Mouse (Mus musculus): ENCODE results near the gene Dlgap1. TPM values are rescaled to one million over a fixed set of nuclear protein-coding genes. Genes with fewer than 3 reads are reported as not detected.

Gene Dlgap1
- 2.0 and 2.2 TPM in 2 replicates for polyA plus RNA-seq (2015; fragmentation: Nextera tagmentation; extraction: Ambion mirVana)

DNA sequence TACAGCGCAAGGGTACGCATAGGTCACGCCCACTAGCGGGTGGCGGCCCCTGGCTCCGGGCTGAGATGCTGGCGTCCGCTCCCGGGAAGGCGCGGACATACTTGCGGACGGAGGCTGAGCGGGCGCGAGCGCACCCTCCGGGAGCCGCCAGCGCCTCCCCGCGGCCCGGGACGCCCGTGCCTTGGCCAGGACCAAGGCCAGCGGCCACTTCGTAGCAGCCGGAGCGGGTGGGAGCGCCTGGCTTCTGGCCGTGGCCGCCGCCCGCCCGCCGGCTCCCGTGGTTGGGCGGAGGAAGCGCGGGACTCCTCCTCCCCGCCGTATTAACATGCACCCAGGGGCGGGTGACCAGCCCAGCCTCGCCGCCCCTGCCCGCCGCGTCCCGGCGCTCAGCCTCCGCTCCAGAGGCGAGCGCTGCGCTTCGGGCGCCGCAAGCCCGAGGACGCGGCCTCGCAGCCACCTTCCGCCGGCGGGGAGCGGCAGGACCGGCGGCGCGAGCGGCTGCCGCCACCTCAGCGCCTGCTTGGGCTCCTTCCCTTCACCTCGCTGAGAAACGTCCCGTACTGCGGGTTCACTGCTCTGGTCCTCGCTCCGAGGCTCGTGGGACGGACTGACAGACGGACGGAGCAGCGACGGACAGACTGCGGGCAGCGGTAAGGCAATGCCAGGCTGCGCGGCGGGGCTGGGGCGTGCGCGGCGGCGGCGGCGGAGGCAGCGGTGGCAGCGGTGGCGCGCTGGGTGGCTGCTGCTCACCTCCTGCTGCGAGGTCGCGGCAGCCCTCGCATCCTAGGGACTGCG lies at the start of gene Dlgap1:
Gene Dlgap1, plus strand, starts transcription at position 53 of the 795 bp plus-strand sequence.
- under 1% methylated on average over 90 of the region's 105 CpGs for WGBS
- Histone ChIP-seq H3K4me1 (peaks cover 13% of the 10 kb centered on the region), H3K27ac (no peak within 1 kb of the TSS), H3K4me3 (replicated peaks) (peak within 1 kb of the TSS; percentile 49), H3K4me2 (peak within 1 kb of the TSS; percentile 95), H3K9me3 (no peaks in the 10 kb centered on the region), H3K9ac (no peak within 1 kb of the TSS), H3K36me3 (no peaks in the 10 kb centered on the region), H3K27me3 (replicated peaks) (peaks cover 17% of the 10 kb centered on the region)
- peak; percentile 94 for ATAC-seq (ENCODE audit: insufficient read depth, low FRiP score, low read depth)

DNA sequence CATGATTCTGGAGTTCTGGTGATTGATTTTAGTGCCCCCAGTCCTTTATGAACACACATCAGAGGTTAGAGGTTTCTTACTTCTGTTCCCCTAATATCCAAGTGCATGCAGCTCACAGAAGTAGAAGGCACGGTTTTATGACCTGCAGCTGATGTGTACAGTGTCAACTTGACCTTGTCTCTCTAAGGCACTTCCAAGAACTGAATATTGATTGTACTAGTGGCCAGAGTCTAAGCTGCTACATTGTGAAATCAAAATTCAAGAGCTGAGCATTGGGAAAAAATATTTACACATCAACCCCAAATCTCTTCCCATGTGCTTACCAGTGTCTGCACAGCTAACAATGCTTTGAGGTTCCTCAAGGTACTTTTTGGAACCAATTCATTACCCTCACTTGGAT lies 13.9 kb upstream of the Dlgap1 start:
- H3K9ac ChIP-seq: no peak overlapping the region
- ATAC-seq (ENCODE audit: insufficient read depth, low FRiP score, low read depth): no peak
- H3K36me3 ChIP-seq: no peaks in the 10 kb centered on the region
- no peaks in the 10 kb centered on the region for H3K9me3 ChIP-seq
- WGBS: 46% methylated on average over 1 of the region's 1 CpGs
- no peaks in the 10 kb centered on the region for H3K27me3 ChIP-seq (replicated peaks)
- H3K4me2 ChIP-seq: no peak overlapping the region
- no peaks in the 10 kb centered on the region for H3K4me1 ChIP-seq
- no peak overlapping the region for H3K4me3 ChIP-seq (replicated peaks)
- no peak overlapping the region for H3K27ac ChIP-seq

DNA sequence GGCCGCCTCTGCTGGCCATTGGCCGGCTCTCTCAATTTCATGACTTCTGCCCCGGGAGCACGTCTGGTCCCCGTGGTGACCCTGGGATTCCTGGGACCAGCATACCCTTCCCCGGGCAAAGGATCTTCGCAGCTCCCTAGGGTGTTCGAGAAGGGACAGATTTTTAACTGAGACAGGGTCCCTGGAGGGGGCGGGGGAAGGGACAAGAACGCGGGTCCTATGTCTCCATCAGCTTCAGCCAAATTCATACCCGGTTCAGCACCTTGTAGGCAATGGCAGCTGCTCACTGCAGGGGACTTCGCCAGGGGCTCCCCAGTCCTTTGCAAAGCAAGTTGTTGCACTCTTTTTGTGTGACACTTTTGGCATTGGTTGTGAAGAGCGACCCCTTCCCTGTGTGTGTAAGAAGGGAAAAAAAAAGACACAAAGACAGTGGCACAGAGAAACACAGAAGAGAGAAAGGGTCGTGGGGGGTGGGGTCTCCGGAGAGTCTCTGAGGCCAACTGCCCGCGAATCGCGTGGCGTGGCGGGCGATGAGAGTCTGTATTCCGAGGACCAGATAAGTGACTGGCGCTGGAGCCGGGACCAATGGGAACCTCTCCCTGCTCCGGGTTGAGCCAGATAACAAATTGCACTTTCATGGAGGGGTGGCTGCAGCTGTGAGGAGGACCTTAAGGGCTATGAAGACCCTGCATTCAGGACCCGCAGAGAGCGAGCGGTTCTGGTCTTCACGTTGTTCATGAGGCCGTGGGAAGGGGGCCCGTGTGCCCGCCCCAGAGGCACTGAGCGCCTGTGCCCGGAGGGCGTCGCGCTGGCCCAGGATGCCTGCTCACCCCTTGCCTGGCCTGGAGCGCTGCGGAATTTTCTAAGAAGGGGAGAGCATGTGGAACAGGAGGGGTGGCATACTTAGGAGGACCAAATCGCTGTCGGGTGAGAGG lies 1.2 kb downstream of the Dlgap1 start:
- 3% methylated on average over 43 of the region's 43 CpGs for WGBS
- Histone ChIP-seq H3K4me1 (peaks cover 13% of the 10 kb centered on the region), H3K27me3 (replicated peaks) (peaks cover 17% of the 10 kb centered on the region), H3K9ac (no peak overlapping the region), H3K9me3 (no peaks in the 10 kb centered on the region), H3K4me3 (replicated peaks) (peak overlapping the region; percentile 49), H3K4me2 (peak overlapping the region; percentile 95), H3K36me3 (no peaks in the 10 kb centered on the region), H3K27ac (no peak overlapping the region)
- no peak for ATAC-seq (ENCODE audit: insufficient read depth, low FRiP score, low read depth)

DNA sequence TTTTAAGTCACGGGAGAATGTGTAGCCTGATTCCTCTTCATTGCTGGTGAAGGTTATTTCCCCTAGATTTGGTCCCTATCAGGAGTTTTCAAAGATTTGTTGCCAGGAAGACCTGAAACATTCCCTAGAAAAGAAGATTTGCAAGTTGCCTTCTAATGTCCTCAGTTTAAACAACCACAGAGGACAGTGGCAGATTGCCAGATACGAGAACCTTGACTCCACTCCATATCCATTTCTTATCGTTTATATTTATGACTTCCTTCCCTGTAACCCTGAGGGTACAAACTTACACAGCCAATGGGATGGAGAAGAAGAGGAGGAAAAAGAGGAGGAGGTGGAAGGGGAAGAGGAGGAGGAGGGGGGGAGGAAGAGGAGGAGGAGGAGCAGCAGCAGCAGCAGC lies 4.2 kb downstream of the Dlgap1 start:
- Histone ChIP-seq H3K9me3 (no peaks in the 10 kb centered on the region), H3K9ac (no peak overlapping the region), H3K27ac (no peak overlapping the region), H3K4me1 (peaks cover 13% of the 10 kb centered on the region), H3K27me3 (replicated peaks) (peaks cover 20% of the 10 kb centered on the region), H3K36me3 (no peaks in the 10 kb centered on the region), H3K4me3 (replicated peaks) (no peak overlapping the region), H3K4me2 (no peak overlapping the region)
- no peak for ATAC-seq (ENCODE audit: insufficient read depth, low FRiP score, low read depth)
- 57% methylated on average over 3 of the region's 3 CpGs for WGBS

DNA sequence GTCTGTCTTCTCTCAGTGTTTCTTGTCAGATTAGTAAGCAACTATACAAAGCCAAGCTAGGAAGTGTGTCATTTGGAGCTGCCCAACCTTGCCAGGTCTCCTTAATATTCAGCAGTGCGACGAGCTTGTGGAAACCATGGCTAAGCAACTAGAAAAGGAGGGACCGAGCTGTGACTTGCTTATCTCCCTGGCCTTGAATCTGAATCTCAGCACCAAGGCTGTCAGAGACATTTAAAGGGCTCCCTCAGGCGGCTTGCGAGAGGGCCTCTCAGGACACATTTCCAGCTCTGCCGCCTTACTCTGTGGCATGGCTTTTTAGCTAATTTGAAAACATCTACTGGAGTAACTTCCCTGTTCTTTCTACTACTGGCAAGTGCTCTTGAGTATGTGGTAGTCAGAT lies 5.1 kb downstream of the Dlgap1 start:
- no peak overlapping the region for H3K4me2 ChIP-seq
- H3K27ac ChIP-seq: no peak overlapping the region
- no peaks in the 10 kb centered on the region for H3K9me3 ChIP-seq
- peaks cover 16% of the 10 kb centered on the region for H3K27me3 ChIP-seq (replicated peaks)
- H3K9ac ChIP-seq: no peak overlapping the region
- no peak for ATAC-seq (ENCODE audit: insufficient read depth, low FRiP score, low read depth)
- H3K36me3 ChIP-seq: no peaks in the 10 kb centered on the region
- H3K4me1 ChIP-seq: peaks cover 10% of the 10 kb centered on the region
- no peak overlapping the region for H3K4me3 ChIP-seq (replicated peaks)
- 60% methylated on average over 6 of the region's 6 CpGs for WGBS

DNA sequence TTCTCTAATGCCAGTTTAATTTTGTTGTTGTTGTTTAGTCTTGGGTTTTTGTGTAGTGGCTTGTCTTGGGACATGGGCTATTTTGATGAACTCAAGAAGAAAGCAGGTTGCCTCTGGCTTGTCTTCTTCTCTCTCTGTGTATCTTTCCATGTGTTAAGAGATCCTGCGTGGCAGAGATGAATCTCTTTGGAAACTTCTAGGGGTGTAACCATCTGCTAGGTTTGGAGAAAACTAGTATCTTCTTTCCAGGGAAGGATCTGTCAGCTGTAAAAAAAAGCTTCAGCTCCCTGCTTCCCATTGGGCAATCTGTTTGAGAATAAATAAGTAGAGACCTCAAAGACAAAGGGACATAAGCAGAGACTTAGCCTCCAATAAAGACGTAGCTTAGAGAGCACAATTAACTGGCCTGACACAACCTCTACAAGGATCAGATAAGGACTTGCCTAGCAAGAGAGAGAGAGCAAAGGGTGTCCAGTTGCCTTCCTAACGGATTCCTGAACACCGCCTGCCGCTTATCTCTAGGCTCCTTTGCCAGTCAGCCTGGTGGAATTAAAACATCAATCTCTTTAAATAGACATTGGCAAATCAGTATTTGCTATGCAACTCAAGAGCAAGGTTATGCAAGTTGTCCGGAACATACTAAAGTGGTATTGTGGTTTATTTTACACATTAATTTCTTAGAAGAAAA lies 13.5 kb downstream of the Dlgap1 start:
- H3K36me3 ChIP-seq: no peaks in the 10 kb centered on the region

DNA sequence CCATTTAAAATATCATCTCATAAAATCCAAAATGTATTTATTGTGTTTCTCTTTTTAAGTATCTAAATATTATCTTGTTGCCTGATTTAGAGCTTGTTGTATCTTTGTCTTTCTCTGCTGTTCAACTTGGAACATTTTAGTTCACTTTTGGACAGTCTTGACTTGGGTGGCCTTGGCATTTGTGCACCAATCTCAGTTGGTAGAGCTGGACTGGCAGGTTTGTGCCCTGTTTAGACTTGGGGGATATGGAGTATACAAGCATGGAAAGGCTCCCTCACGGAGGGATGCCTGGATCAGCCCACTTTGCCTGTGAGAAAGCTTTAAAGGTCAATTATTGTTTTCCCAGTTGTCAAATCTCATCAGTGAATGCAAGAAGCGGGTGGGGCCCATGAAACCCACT lies 27.5 kb downstream of the Dlgap1 start:
- 74% methylated on average over 2 of the region's 2 CpGs for WGBS
- no peak for ATAC-seq (ENCODE audit: insufficient read depth, low FRiP score, low read depth)
- Histone ChIP-seq H3K27me3 (replicated peaks) (no peaks in the 10 kb centered on the region), H3K4me2 (no peak overlapping the region), H3K36me3 (no peaks in the 10 kb centered on the region), H3K9me3 (no peaks in the 10 kb centered on the region), H3K4me1 (no peaks in the 10 kb centered on the region), H3K27ac (no peak overlapping the region), H3K9ac (no peak overlapping the region), H3K4me3 (replicated peaks) (no peak overlapping the region)

More for the DNA sequence above, 13.5 kb downstream of the Dlgap1 start:
- H3K4me1 ChIP-seq: no peaks in the 10 kb centered on the region
- 41% methylated on average over 6 of the region's 6 CpGs for WGBS
- no peak overlapping the region for H3K9ac ChIP-seq
- H3K4me2 ChIP-seq: no peak overlapping the region
- H3K27me3 ChIP-seq (replicated peaks): no peaks in the 10 kb centered on the region
- H3K27ac ChIP-seq: no peak overlapping the region
- no peaks in the 10 kb centered on the region for H3K9me3 ChIP-seq
- no peak overlapping the region for H3K4me3 ChIP-seq (replicated peaks)
- no peak for ATAC-seq (ENCODE audit: insufficient read depth, low FRiP score, low read depth)

DNA sequence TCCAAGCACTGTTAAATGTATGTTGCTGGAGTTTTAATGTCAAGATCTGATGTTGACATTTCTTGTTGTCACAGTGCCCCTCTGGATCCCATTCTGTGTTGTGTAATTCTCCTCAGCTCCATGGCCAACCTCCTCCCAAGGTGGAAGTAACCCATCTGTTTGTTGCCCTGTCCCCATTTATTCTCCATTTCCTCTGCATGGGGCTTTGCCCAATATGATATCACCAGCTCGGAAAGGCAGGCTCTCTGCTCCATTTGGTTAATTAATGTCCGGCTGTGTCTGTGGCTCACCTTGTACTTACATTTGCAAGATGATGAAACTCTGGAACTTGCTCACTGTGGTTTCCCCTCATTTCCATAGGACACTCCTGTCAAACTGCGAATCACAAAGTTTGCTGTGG lies 33.2 kb downstream of the Dlgap1 start:
- Histone ChIP-seq H3K9me3 (no peaks in the 10 kb centered on the region), H3K4me3 (replicated peaks) (no peak overlapping the region), H3K36me3 (no peaks in the 10 kb centered on the region), H3K4me1 (no peaks in the 10 kb centered on the region), H3K4me2 (no peak overlapping the region), H3K9ac (no peak overlapping the region), H3K27me3 (replicated peaks) (no peaks in the 10 kb centered on the region), H3K27ac (no peak overlapping the region)
- no peak for ATAC-seq (ENCODE audit: insufficient read depth, low FRiP score, low read depth)
- 82% methylated on average over 3 of the region's 3 CpGs for WGBS

DNA sequence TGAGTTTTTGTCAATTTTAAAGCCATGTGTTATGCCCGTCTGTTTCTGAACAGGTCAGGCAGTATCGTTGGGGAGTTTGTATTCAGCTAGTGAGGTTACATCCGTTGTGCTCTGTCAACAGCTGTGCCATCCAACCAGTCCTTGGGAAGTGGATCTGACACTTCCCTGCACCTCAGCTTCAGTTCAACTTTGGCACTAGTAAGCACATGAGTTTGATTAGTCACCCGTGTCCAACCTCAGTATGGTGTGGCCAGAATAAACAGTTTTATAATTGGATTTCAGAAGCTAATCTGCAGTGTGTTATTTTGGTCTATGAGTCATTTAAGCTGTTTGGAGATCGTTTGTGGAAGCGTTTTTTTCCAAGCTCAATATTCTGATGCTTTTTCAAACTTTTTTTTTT lies 35.8 kb downstream of the Dlgap1 start:
- no peaks in the 10 kb centered on the region for H3K4me1 ChIP-seq
- 73% methylated on average over 6 of the region's 6 CpGs for WGBS
- no peak for ATAC-seq (ENCODE audit: insufficient read depth, low FRiP score, low read depth)
- no peaks in the 10 kb centered on the region for H3K36me3 ChIP-seq
- no peaks in the 10 kb centered on the region for H3K27me3 ChIP-seq (replicated peaks)
- no peak overlapping the region for H3K27ac ChIP-seq
- no peaks in the 10 kb centered on the region for H3K9me3 ChIP-seq
- no peak overlapping the region for H3K4me2 ChIP-seq
- H3K4me3 ChIP-seq (replicated peaks): no peak overlapping the region
- no peak overlapping the region for H3K9ac ChIP-seq

DNA sequence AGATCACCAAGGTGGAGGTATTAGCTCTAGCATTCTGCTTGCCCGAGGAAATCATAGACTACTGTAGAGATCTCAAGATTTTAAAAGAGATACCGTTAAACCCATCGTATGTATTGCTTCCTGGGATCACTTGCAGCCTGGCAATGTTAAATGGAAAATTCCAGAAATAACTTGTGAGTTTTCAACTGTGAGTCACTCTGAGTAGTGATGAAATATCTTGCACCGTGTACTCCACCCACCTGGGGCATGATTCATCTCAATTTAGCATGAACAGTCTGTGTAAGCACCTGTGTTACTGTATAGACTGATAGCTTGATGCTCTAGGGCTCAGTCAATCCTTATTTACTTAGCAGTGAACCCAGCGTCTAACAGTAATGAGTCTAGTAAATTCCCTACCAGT lies 38.7 kb downstream of the Dlgap1 start:
- no peak overlapping the region for H3K27ac ChIP-seq
- ATAC-seq (ENCODE audit: insufficient read depth, low FRiP score, low read depth): no peak
- H3K4me1 ChIP-seq: no peaks in the 10 kb centered on the region
- H3K27me3 ChIP-seq (replicated peaks): no peaks in the 10 kb centered on the region
- no peaks in the 10 kb centered on the region for H3K9me3 ChIP-seq
- no peak overlapping the region for H3K9ac ChIP-seq
- H3K4me3 ChIP-seq (replicated peaks): no peak overlapping the region
- H3K4me2 ChIP-seq: no peak overlapping the region
- WGBS: 80% methylated on average over 5 of the region's 5 CpGs
- no peaks in the 10 kb centered on the region for H3K36me3 ChIP-seq

DNA sequence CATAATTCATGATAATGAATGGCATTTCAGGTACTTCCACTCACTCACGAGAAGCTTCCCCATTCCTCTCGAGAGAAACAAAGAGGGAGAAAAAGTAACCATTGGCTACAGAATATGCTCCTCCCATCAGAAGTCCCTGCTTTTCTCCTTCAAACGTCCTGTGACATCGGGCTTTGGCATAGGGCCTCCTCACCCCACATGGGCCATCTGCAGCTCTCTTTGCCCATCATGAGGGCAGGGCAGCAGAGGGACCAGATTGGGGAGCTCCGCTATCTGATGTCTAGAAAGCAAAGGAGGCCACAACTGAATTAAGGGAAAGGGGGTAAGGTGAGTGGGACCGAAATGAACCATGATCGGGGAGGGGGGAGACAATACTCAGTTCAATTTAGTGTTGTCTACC lies 47.6 kb downstream of the Dlgap1 start:
- no peak for ATAC-seq (ENCODE audit: insufficient read depth, low FRiP score, low read depth)
- Histone ChIP-seq H3K27me3 (replicated peaks) (no peaks in the 10 kb centered on the region), H3K4me2 (no peak overlapping the region), H3K27ac (no peak overlapping the region), H3K4me3 (replicated peaks) (no peak overlapping the region), H3K9me3 (no peaks in the 10 kb centered on the region), H3K36me3 (no peaks in the 10 kb centered on the region), H3K4me1 (no peaks in the 10 kb centered on the region), H3K9ac (no peak overlapping the region)
- 60% methylated on average over 7 of the region's 7 CpGs for WGBS

DNA sequence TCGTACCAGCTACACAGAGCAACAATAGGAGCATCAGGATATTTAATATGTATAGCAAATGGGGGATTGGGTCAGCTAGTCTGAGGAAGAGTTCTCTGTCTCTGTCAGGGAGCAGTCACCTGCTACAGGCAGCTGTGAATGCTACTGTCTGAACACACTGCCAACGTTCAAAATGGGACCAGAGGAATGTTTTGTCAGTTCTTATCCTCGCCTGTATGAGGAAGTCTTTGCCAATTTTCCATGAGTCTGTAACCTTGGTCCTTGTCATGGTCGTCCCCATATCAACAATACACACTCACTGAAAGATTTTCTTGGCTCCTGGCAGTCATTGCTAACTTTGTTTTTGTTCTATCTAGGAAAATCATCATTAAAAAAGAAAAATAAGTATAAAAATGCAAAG lies 51.5 kb downstream of the Dlgap1 start:
- H3K27me3 ChIP-seq (replicated peaks): no peaks in the 10 kb centered on the region
- H3K4me1 ChIP-seq: no peaks in the 10 kb centered on the region
- H3K27ac ChIP-seq: no peak overlapping the region
- no peaks in the 10 kb centered on the region for H3K36me3 ChIP-seq
- no peak overlapping the region for H3K4me3 ChIP-seq (replicated peaks)
- H3K9me3 ChIP-seq: no peaks in the 10 kb centered on the region
- 70% methylated on average over 4 of the region's 4 CpGs for WGBS
- no peak overlapping the region for H3K4me2 ChIP-seq
- ATAC-seq (ENCODE audit: insufficient read depth, low FRiP score, low read depth): no peak
- no peak overlapping the region for H3K9ac ChIP-seq

All from stomach, embryonic 15.5 days (tissue).